Mouse (Mus musculus) brain, embryonic 14.5 days (tissue): Measurements from ENCODE around the gene Bsn.

Experiments
- CTCF ChIP-seq: fragments of 200-500 bp; IDR thresholded peaks from 2 replicates; pipeline ENCODE4 v1.5.1; 2012; ENCODE audit warnings: inconsistent platforms, mild to moderate bottlenecking, moderate library complexity, borderline replicate concordance; ENCODE audit not compliant: insufficient read depth, insufficient read length; ENCODE audit errors: extremely low read depth
- POLR2A ChIP-seq: fragments of 200-500 bp; IDR thresholded peaks from 2 replicates; pipeline ENCODE4 v1.6.1; 2012; ENCODE audit warnings: mild to moderate bottlenecking, inconsistent platforms, borderline replicate concordance; ENCODE audit not compliant: poor library complexity, insufficient read depth, insufficient read length, severe bottlenecking; ENCODE audit errors: extremely low read depth

DNA sequence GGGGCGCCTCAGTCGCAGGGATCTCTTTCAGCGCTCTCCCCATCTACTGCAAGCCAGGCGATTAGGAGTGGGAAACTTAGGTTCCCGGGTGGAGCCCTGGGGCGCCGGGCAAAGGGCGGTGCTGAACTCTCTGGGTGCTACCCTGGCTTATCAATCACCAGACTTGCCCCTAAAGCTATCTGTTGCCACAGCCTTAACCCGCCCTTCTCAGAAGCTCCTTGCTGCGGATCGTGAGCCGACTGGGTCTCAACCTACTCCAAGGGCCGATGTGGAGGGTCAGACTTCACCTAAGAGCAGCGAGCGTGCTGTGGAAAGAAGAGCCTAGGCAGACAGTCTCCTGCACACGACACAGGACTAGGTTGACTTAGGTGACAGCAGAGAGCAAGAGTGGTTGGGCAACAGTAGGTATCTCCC is 95.2 kb downstream of the Bsn start:
- TF ChIP-seq POLR2A: no peak
- no peak for TF ChIP-seq CTCF
